Mouse (Mus musculus): Measurements from ENCODE around the gene Nptx1. TPM values are rescaled to one million over a fixed set of nuclear protein-coding genes. Genes with fewer than 3 reads are reported as not detected.

Gene Nptx1
- polyA plus RNA-seq, 1 experiment from 2014 or later = 1.2 TPM

DNA sequence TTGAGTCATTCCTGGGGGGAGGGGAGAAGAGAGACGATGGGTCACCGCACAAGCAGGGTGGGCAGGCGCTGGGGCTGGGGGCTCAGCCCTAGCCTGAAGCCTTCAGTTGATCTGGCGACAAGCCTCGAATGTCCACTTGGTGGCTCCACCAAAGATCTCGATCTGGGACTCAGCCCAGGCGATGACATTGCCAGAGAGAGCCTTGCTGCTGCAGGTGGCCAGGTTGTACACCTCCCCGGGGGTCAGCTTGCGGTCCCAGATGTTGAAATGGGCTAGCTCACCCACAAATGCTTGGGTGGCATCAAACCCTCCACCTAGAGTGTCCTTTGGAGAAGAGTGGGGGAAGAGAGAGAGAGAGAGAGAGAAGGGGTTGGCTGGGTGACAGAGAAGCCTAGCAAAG lies 5.2 kb downstream of the Nptx1 start:
- H3K36me3 ChIP-seq = no peaks in the 10 kb centered on the region
- no peak for ATAC-seq (ENCODE audit: insufficient number of reproducible peaks, low FRiP score, low TSS enrichment, low read depth)
- H3K9me3 ChIP-seq (replicated peaks) = no peaks in the 10 kb centered on the region
- H3K27ac ChIP-seq (replicated peaks) = no peak overlapping the region
- no peak overlapping the region for H3K9ac ChIP-seq
- 45% methylated on average over 9 of the region's 9 CpGs for WGBS
- no peak overlapping the region for H3K4me3 ChIP-seq (replicated peaks)
- H3K4me1 ChIP-seq = peaks cover 19% of the 10 kb centered on the region
- H3K27me3 ChIP-seq = peaks cover 71% of the 10 kb centered on the region
- H3K4me2 ChIP-seq (replicated peaks) = no peak overlapping the region

DNA sequence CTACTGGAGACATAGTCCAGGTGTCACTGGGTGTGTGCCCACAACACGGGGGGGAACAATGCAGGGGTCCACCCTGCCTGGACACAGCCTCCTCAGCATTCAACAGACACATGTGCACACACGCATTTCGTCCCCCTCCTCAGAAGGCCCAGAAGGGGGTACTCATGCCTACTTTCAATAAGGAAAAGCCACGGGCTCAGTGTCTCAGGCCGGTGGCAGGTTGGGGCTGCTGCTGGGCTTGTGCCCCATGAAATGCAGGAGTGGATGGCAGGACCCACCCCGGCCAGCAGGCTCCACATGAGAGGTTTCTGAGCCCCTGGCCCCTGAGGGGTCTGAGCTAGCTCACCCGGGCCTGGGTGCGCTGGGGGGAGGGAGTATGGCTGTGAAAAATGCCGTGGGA lies 6.5 kb downstream of the Nptx1 start:
- no peaks in the 10 kb centered on the region for H3K9me3 ChIP-seq (replicated peaks)
- H3K9ac ChIP-seq = no peak overlapping the region
- no peak overlapping the region for H3K4me3 ChIP-seq (replicated peaks)
- peaks cover 58% of the 10 kb centered on the region for H3K27me3 ChIP-seq
- ATAC-seq (ENCODE audit: insufficient number of reproducible peaks, low FRiP score, low TSS enrichment, low read depth) = no peak
- peaks cover 6% of the 10 kb centered on the region for H3K4me1 ChIP-seq
- no peak overlapping the region for H3K27ac ChIP-seq (replicated peaks)
- H3K4me2 ChIP-seq (replicated peaks) = no peak overlapping the region
- whole genome bisulfite sequencing = 70% methylated on average over 9 of the region's 9 CpGs
- H3K36me3 ChIP-seq = no peaks in the 10 kb centered on the region

DNA sequence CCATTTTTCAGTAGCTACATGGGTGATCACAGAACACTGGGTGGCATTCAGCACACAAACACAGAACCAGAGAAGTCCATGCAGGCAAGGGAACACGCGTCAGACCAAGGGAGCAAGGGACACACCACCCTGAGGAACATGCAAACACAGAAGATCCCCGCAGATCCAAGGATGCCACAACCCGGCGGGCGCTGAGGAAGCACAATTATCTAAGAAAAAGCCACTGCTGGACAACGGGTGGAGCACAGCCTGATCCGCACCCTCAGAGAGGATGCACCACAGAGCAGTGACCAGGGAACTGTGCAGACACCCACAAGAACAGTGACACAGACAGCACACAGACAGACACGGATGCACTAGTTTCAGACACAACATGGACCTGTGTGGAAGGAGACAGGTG lies 7.0 kb downstream of the Nptx1 start:
- Histone ChIP-seq H3K4me1 (peaks cover under 1% of the 10 kb centered on the region; the same call in 1 of the 2 replicates), H3K9ac (no peak overlapping the region), H3K27me3 (peaks cover 53% of the 10 kb centered on the region), H3K4me3 (replicated peaks) (no peak overlapping the region), H3K36me3 (no peaks in the 10 kb centered on the region), H3K4me2 (replicated peaks) (no peak overlapping the region), H3K27ac (replicated peaks) (no peak overlapping the region), H3K9me3 (replicated peaks) (no peaks in the 10 kb centered on the region)
- WGBS = 75% methylated on average over 9 of the region's 9 CpGs
- no peak for ATAC-seq (ENCODE audit: insufficient number of reproducible peaks, low FRiP score, low TSS enrichment, low read depth)

DNA sequence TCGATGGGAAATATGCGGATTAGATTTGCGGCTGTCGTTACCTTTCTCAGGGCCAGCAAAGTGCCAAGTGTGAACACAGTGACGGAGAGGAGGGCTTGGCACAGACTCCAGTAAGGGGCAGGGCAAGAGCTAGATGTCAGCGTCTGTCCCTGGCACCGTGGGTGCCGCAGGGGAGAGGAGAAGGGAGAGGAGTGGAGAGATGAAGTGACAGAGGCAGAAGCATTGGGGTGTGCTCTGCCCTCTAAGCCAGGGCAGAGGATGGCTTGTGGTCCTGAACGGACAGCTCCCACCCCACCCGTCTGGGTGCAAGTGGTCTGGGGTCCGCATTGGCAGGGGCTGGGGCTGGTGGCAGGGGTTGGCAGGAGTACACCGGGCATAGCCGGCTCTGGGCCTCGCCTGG lies 7.6 kb downstream of the Nptx1 start:
- Histone ChIP-seq H3K9me3 (replicated peaks) (no peaks in the 10 kb centered on the region), H3K27me3 (peaks cover 47% of the 10 kb centered on the region), H3K4me2 (replicated peaks) (no peak overlapping the region), H3K4me1 (no peaks in the 10 kb centered on the region), H3K36me3 (no peaks in the 10 kb centered on the region), H3K27ac (replicated peaks) (no peak overlapping the region), H3K9ac (no peak overlapping the region), H3K4me3 (replicated peaks) (no peak overlapping the region)
- no peak for ATAC-seq (ENCODE audit: insufficient number of reproducible peaks, low FRiP score, low TSS enrichment, low read depth)
- 34% methylated on average over 14 of the region's 14 CpGs for WGBS

- Histone ChIP-seq H3K9ac (no peak overlapping the region), H3K4me2 (replicated peaks) (no peak overlapping the region), H3K9me3 (replicated peaks) (no peaks in the 10 kb centered on the region), H3K27ac (replicated peaks) (no peak overlapping the region), H3K36me3 (no peaks in the 10 kb centered on the region), H3K4me3 (replicated peaks) (no peak overlapping the region), H3K4me1 (no peaks in the 10 kb centered on the region), H3K27me3 (no peaks in the 10 kb centered on the region)
- 64% methylated on average over 7 of the region's 7 CpGs for WGBS
- no peak for ATAC-seq (ENCODE audit: insufficient number of reproducible peaks, low FRiP score, low TSS enrichment, low read depth)
Observed at GRCm38 (mm10) chr11:119533745-119534144, 13.8 kb downstream of the Nptx1 start.

- Histone ChIP-seq H3K36me3 (no peaks in the 10 kb centered on the region), H3K4me1 (no peaks in the 10 kb centered on the region), H3K27me3 (no peaks in the 10 kb centered on the region), H3K4me2 (replicated peaks) (no peak overlapping the region), H3K9ac (no peak overlapping the region), H3K9me3 (replicated peaks) (no peaks in the 10 kb centered on the region), H3K4me3 (replicated peaks) (no peak overlapping the region), H3K27ac (replicated peaks) (no peak overlapping the region)
- WGBS = 73% methylated on average over 8 of the region's 8 CpGs
- no peak for ATAC-seq (ENCODE audit: insufficient number of reproducible peaks, low FRiP score, low TSS enrichment, low read depth)
Observed at GRCm38 (mm10) chr11:119532460-119532859, 15.1 kb downstream of the Nptx1 start.

DNA sequence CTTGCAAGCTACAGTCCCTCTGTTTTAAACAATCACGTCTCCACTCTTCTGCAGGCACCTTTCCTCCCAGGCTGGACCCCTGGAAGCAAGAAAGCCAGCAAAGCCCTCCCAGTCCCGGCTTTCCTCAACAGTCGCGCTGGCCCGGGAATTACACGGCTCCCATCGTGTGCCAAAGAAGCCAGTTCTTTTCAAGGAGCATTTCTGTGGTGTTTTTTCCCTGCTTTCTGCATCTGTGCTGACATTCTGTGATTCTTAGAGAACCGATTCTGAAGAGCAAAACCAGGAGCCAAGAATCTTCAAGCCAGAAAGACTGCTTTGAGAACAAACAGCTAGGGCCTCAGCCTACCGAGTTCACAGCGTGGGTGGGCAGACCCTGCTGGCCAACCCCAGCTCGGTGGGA lies 18.6 kb downstream of the Nptx1 start:
- H3K9me3 ChIP-seq (replicated peaks) = no peaks in the 10 kb centered on the region
- WGBS = 57% methylated on average over 11 of the region's 11 CpGs
- no peaks in the 10 kb centered on the region for H3K27me3 ChIP-seq
- peaks cover 5% of the 10 kb centered on the region for H3K4me1 ChIP-seq
- H3K27ac ChIP-seq (replicated peaks) = no peak overlapping the region
- H3K36me3 ChIP-seq = no peaks in the 10 kb centered on the region
- no peak for ATAC-seq (ENCODE audit: insufficient number of reproducible peaks, low FRiP score, low TSS enrichment, low read depth)
- no peak overlapping the region for H3K4me2 ChIP-seq (replicated peaks)
- no peak overlapping the region for H3K4me3 ChIP-seq (replicated peaks)
- H3K9ac ChIP-seq = no peak overlapping the region

DNA sequence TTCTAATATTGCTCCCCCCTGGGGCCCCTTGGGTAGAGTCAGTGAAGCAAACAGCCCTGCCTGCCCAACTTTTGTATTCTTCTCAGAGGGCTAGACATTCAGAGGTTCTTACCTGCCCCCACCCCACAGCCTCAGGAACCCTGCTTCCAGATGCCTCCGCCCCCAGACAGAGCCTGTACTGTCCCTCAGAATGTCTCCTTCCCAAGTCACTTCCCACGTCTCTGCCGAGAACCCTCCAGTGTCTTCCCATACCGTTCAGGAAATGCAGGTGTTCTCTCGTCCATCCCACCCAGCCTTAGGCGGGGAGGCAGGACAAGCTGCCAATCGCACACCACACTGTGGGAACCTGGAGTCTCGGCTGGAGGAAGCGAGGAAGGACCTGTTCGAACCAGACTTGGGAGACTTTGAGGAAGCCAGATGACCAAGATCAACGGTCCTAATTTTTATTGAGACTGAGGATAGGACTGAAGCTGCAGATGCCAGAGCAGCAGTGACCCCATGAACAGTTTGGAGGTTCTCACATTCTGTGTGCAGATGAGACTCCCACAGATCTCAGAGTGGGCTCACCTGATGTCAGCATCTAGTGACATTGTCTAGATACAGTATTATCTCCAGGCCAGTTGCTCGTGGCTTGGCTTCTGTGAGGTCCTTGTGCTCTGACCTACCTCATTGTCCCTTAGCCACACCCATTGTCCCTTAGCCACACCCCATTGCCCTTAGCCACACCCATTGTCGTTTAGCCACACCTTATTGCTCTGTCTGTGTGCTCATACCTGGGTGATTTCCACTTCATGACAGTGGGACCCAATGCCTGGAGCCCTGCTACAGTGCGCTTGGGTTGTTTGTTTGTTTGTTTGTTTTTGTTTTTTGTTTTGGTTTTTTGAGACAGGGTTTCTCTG lies 21.2 kb downstream of the Nptx1 start:
- Histone ChIP-seq H3K4me3 (replicated peaks) (no peak overlapping the region), H3K9me3 (replicated peaks) (no peaks in the 10 kb centered on the region), H3K9ac (no peak overlapping the region), H3K4me2 (replicated peaks) (no peak overlapping the region), H3K36me3 (no peaks in the 10 kb centered on the region), H3K27me3 (no peaks in the 10 kb centered on the region), H3K27ac (replicated peaks) (no peak overlapping the region), H3K4me1 (peaks cover 5% of the 10 kb centered on the region)
- ATAC-seq (ENCODE audit: insufficient number of reproducible peaks, low FRiP score, low TSS enrichment, low read depth) = no peak
- WGBS = 78% methylated on average over 14 of the region's 14 CpGs

GRCm38 (mm10) chr11:119524545-119524949 lies 23.0 kb downstream of the Nptx1 start:
- WGBS = under 1% methylated on average over 33 of the region's 33 CpGs
- Histone ChIP-seq H3K27me3 (no peaks in the 10 kb centered on the region), H3K27ac (replicated peaks) (0 out of 2 replicates have a peak overlapping the region, but pooled peaks have one; percentile 28), H3K4me1 (peaks cover 5% of the 10 kb centered on the region), H3K9me3 (replicated peaks) (no peaks in the 10 kb centered on the region), H3K9ac (peak overlapping the region; percentile 39; the same call in 1 of the 2 replicates), H3K4me3 (replicated peaks) (peak overlapping the region; percentile 53), H3K36me3 (no peaks in the 10 kb centered on the region), H3K4me2 (replicated peaks) (peak overlapping the region; percentile 76)
- ATAC-seq (ENCODE audit: insufficient number of reproducible peaks, low FRiP score, low TSS enrichment, low read depth) = peak; percentile 92

DNA sequence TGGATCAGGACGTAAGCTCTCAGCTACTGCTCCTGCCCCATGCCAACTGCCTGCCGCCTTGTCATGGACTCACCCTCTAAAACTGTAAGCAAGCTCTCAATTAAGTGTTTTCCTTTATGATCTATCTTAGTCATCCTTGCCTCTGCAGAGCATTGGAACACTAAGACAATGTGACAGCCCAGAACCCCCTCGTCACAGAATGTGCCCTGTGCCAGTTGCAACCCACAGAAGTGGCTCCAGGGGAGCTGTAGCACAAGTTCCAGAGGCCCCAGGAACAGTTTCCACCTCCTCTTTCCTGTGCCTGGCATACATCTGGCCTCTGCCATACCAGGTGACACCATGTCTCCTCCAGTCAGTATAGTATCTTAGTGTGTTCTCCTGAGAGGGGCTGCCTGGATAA lies 24.2 kb downstream of the Nptx1 start:
- Histone ChIP-seq H3K9me3 (replicated peaks) (no peaks in the 10 kb centered on the region), H3K9ac (no peak overlapping the region), H3K4me1 (peaks cover 5% of the 10 kb centered on the region), H3K27me3 (no peaks in the 10 kb centered on the region), H3K36me3 (no peaks in the 10 kb centered on the region), H3K4me3 (replicated peaks) (no peak overlapping the region), H3K27ac (replicated peaks) (no peak overlapping the region), H3K4me2 (replicated peaks) (no peak overlapping the region)
- 81% methylated on average over 3 of the region's 3 CpGs for WGBS
- ATAC-seq (ENCODE audit: insufficient number of reproducible peaks, low FRiP score, low TSS enrichment, low read depth) = no peak

DNA sequence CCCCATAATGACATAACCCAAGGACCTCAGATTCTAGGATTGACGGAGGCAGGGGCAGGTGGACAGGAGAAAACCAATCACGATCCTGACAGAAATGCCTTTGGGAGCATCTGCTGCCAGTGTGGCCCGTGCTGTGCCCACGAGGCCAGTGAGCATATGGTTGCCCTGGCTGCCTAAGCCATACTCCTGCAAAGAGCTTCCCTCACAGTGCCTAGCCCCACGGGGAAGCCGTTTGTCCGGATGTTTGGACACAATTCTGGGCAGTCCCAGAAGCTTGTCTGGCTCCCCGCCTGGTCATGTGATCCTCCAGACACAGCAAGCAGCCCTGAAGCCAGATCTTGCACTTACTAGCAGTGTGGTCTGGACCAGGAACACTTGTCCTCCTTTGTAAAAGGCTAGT lies 24.8 kb downstream of the Nptx1 start:
- WGBS = 80% methylated on average over 8 of the region's 8 CpGs
- ATAC-seq (ENCODE audit: insufficient number of reproducible peaks, low FRiP score, low TSS enrichment, low read depth) = no peak
- no peak overlapping the region for H3K4me2 ChIP-seq (replicated peaks)
- H3K27me3 ChIP-seq = no peaks in the 10 kb centered on the region
- H3K4me3 ChIP-seq (replicated peaks) = no peak overlapping the region
- no peaks in the 10 kb centered on the region for H3K36me3 ChIP-seq
- no peak overlapping the region for H3K27ac ChIP-seq (replicated peaks)
- no peaks in the 10 kb centered on the region for H3K9me3 ChIP-seq (replicated peaks)
- no peak overlapping the region for H3K9ac ChIP-seq
- H3K4me1 ChIP-seq = peaks cover 5% of the 10 kb centered on the region
